Mouse (Mus musculus) erythroblast, adult 5-6 weeks (primary cell): Measurements from ENCODE around the gene Cda. TPM values are rescaled to one million over a fixed set of nuclear protein-coding genes. Genes with fewer than 3 reads are reported as not detected.

ENCODE experiments used
- ATAC-seq: replicated peaks from 2 replicates; pipeline ENCODE4 v1.8.0; 2016; ENCODE audit warnings: moderate number of reproducible peaks, mild to moderate bottlenecking, moderate TSS enrichment, inconsistent platforms; ENCODE audit not compliant: poor library complexity, low FRiP score, severe bottlenecking
- total RNA-seq, 2 experiments: library from RNA; stranded (forward) in 1 of 2; stranded (reverse) in 1 of 2; fragments of 150-400 nt in 1 of 2; fragments of 200-764, 138-1000 nt in 1 of 2; gene quantifications; 2 replicates each; pipeline versions ENCODE4 v1.2.3 to v1.2.4; 2015 to 2017; ENCODE audit warnings: low replicate concordance in 2 of 2

Cda gene
- total RNA-seq, 2 experiments from 2014 or later, result not detected

DNA sequence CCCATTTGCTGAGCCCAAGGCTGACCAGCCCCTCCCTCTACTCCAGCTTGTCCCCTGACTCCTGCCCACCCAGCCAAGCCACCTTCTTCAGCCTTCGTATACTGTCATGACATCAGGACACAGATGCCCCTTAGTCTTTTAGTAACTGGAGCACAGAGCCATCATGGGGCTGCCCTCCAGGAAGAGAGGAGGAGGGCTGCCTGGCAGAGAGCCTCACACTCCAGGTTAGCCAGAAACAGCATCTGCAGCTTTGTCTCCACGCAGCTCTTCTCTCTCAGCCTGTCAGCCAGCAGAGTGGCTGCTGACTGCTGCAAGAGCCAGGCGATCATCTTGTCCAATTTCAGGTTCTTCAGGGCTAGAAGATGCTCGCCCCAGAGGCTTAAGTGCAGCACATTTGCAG lies 54.0 kb downstream of the Cda start:
- ATAC-seq, result no peak

DNA sequence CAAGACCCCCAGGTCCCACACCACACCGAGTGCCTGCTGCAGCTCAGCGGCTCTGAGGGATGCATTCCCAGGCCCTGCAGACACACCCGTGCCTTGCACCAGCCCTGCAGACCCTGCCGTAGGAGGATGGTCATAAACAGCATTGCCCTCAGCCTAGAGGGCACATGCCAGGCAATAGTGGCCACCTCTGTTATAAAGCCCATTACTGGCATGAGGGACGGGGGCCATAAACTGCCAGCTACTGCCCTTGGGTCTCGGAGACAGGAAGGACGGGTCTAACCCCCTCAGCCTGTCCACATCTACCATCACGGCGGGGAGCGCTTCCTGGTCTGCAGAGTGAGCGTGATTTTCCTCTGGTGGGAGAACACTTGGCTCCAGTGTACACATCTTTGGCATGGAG lies 54.8 kb downstream of the Cda start:
- no peak for ATAC-seq

DNA sequence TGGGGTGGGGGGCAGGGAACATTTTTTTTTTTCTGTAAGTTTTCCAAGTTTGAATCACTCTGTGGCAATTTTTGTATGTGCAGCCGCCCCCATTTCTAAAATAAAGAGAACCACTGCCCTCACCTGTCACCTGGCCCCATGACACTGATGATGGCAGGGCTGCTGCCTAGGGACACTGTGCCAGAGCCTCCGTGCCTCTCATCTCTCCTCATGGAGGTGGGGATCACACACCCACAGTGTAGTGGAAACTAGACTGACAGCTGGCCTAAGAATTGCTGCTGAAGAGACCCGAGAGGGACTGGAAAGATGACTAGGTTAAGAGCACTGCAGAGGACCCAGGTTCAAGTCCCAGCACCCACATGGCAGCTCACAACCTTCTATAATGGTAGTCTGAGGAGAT lies 55.7 kb downstream of the Cda start:
- ATAC-seq, result no peak

DNA sequence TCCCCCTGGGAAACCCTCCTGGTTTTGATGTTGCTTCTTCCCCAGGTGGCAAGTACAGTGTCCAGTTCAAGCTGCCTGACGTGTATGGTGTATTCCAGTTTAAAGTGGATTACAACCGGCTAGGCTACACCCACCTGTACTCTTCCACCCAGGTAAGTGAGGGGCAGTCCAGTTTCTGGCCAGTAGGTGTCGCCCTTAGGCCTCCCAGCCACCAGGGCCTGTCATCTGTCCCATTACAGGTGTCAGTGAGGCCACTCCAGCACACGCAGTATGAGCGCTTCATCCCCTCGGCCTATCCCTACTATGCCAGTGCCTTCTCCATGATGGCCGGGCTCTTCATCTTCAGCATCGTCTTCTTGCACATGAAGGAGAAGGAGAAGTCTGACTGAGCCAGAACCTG lies 56.2 kb downstream of the Cda start:
- ATAC-seq, result peak; percentile 74

DNA sequence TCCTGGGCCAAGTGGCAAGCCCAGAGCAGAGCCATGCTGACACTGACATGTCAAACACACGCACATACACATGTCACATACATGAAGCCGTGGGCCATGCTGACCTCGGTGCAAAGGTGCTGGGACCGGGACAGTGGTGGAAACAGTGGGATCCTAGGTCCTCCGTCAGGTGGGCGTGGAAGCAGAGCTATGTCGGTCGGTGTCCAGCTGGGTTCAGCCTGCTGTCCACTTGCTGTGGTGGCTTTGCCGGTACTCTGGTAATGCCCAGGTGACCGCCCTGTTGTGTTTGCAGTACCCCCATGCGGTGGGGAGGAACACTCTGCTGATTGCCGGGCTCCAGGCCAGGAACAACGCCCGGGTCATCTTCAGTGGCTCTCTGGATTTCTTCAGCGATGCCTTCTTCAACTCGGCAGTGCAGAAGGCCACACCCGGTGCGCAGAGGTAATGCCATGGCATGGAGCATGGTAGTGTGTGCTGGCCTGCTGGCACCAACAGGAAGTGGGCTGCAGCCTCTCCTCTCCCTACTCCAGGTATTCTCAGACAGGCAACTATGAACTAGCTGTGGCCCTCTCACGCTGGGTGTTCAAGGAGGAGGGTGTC lies 57.4 kb downstream of the Cda start:
- ATAC-seq, result no peak

GRCm38 (mm10) chr4:138307739-138308138 lies 60.1 kb downstream of the Cda start:
- ATAC-seq, result no peak

DNA sequence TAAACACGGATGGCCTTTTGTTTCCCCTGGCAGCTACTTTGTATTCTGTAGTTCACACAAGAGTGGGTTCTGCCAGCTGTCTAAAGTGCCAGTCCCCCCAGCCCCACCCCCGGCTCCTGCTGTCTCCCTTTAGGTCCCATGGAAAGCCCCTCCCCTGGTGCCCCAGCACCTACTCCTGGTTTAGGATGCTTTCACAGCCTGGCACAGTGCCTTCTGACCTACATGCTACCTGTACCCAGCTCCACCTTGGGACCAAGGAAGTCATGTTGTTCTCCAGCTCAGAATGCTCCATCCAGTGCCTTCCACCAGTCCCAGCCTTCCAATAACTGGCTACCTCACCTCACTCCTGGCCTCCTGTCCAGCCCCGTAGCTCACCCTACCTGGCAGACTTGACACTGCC lies 60.8 kb downstream of the Cda start:
- no peak for ATAC-seq

- peak; percentile 96 for ATAC-seq
Observed at GRCm38 (mm10) chr4:138304340-138305104, 63.3 kb downstream of the Cda start, which contains the start of gene Ddost. Ddost (plus strand) TSS chr4:138304730.

- 0 out of 2 replicates have a peak, but pooled peaks have one; percentile 7 for ATAC-seq
Observed at GRCm38 (mm10) chr4:138303742-138304141, 64.0 kb downstream of the Cda start.

GRCm38 (mm10) chr4:138303011-138303410 lies 64.8 kb downstream of the Cda start:
- no peak for ATAC-seq

DNA sequence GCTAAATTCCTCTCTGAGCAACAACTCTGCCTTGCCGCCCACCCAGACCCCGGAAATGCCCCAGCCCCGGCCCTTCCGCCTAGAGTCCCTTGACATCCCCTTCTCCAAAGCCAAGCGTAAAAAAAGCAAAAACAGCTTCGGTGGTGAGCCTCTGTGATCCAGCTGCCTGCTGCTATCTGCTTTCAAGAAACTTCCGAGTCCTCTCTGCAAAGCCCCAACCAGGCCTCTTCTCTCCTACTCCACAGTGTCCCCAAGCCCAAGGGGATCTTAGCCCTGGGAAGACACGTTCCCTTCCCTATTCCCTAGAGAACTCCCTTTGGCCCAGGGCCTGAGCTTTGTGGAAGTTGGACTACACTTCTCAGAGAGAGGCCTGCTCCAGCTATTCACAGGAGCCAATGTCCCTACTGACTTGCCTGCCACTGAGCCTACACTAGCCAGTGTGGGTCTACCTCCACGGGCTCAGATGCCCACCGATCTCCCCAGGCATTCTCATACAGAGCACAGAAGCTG lies 66.5 kb downstream of the Cda start:
- no peak for ATAC-seq

DNA sequence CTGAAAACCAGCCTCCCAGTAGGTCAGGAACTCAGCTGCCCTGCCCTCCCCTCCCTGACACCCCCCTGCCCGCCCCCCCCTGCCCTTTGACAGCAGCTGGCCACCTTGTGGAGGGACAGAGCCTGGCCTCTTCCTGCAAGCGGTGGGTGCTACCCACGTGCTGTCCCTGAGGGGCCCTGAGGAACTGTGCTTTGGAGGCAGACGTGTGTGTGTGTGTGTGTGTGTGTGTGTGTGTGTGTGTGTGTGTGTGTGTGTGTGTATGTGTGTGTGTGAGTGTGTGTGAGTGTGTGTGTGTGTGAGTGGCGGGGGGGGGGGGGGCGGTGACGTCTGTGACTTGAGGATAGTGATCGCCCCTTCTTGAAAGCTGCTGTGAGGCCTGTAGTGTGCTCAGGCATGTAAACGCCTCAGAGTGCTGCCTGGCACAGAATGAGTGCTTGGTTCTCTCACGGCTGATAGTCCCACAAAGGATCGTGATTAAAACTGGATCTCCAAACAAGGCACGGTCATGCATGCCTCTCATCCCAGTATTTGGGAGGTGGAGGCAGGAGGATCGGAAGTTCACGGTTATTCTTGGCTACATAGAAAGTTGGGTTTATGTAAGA lies 73.7 kb downstream of the Cda start:
- ATAC-seq, result no peak

- ATAC-seq, result no peak
Observed at GRCm38 (mm10) chr4:138293261-138293948, 74.4 kb downstream of the Cda start.

- no peak for ATAC-seq
Observed at GRCm38 (mm10) chr4:138292028-138292427, 75.8 kb downstream of the Cda start.

- ATAC-seq, result no peak
Observed at GRCm38 (mm10) chr4:138288691-138289090, 79.1 kb downstream of the Cda start.

Other genes with a start within 250 kb of the Cda start
- 79.7 and 79.8 TPM in 2 replicates for gene Hp1bp3, start 151.7 kb downstream of the Cda start, total RNA-seq (2015; ENCODE audit: low replicate concordance)
- 126 and 158 TPM in 2 replicates for gene Hp1bp3, start 151.7 kb downstream of the Cda start, total RNA-seq (2017; ENCODE audit: low replicate concordance)
- 3.1 and 6.3 TPM in 2 replicates for gene Sh2d5, start 117.6 kb downstream of the Cda start, total RNA-seq (2015; ENCODE audit: low replicate concordance)
- gene Sh2d5, start 117.6 kb downstream of the Cda start, total RNA-seq (2017; ENCODE audit: low replicate concordance), result 5.4 and 6.4 TPM in 2 replicates
- gene Kif17, start 117.6 kb downstream of the Cda start, total RNA-seq (2015; ENCODE audit: low replicate concordance), result 3.3 TPM in 1 of 2 replicates, not detected in the other
- 0.26 and 1.3 TPM in 2 replicates for gene Kif17, start 117.6 kb downstream of the Cda start, total RNA-seq (2017; ENCODE audit: low replicate concordance)
- gene Ddost, start 63.3 kb downstream of the Cda start, total RNA-seq (2015; ENCODE audit: low replicate concordance), result 48.2 and 52.5 TPM in 2 replicates
- 27.2 and 36.8 TPM in 2 replicates for gene Ddost, start 63.3 kb downstream of the Cda start, total RNA-seq (2017; ENCODE audit: low replicate concordance)
- gene Pink1, start 41.7 kb downstream of the Cda start, total RNA-seq (2015; ENCODE audit: low replicate concordance), result 52.7 and 58.8 TPM in 2 replicates
- 91.2 and 111 TPM in 2 replicates for gene Pink1, start 41.7 kb downstream of the Cda start, total RNA-seq (2017; ENCODE audit: low replicate concordance)
- gene Fam43b, start 28.5 kb upstream of the Cda start, total RNA-seq (2015; ENCODE audit: low replicate concordance), result not detected in 2 replicates
- not detected in 2 replicates for gene Fam43b, start 28.5 kb upstream of the Cda start, total RNA-seq (2017; ENCODE audit: low replicate concordance)
- 3.7 and 4.2 TPM in 2 replicates for gene Mul1, start 66.7 kb upstream of the Cda start, total RNA-seq (2015; ENCODE audit: low replicate concordance)
- gene Mul1, start 66.7 kb upstream of the Cda start, total RNA-seq (2017; ENCODE audit: low replicate concordance), result 2.0 and 3.8 TPM in 2 replicates
- not detected in 2 replicates for gene Camk2n1, start 86.3 kb upstream of the Cda start, total RNA-seq (2015; ENCODE audit: low replicate concordance)
- not detected in 2 replicates for gene Camk2n1, start 86.3 kb upstream of the Cda start, total RNA-seq (2017; ENCODE audit: low replicate concordance)